Mouse (Mus musculus) embryonic stem cell, embryonic (primary cell): ENCODE measurements around the gene Ddrgk1.

Experiments
- CTCF ChIA-PET, 4 experiments: fragments of 300-600 bp in 2 of 4; fragments of 350-600 bp in 2 of 4; sonication (Branson Sonifier 250); formaldehyde crosslinking; loops; one replicate each; lab custom pipeline; 2022; ENCODE audit warnings: inconsistent platforms in 2 of 4; lab: Charles Lee
- POLR2A ChIA-PET, 4 experiments: fragments of 300-600 bp in 2 of 4; fragments of 350-600 bp in 2 of 4; sonication (Branson Sonifier 250); formaldehyde crosslinking; loops; one replicate each; lab custom pipeline; 2022; ENCODE audit warnings: antibody characterized with exemption in 4 of 4, inconsistent platforms in 1 of 4; lab: Charles Lee

The Ddrgk1 gene

DNA sequence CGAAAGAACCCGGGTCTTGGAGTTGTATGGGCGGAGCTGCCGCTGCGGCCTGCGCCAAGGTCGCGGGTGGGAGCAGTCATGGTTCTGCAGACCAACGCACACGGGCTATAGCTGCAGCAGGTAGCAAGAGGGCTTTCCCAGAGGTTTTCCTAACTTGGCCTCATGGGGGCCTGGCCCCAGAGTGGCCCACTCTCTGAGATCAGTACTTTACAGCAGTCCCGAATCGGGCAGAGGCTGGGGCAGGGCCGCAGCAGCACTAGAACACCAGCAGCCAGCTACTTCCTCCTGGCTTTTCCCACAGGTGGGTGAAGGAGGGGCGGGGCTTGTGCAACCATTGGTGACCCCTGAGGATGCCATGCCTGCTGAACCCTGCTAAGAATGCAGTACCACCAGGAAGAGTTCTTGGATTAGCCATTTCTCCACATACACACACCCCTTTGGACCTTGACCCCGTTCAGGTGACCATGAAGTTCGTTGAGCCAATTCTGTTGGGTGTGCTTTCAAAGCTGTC lies 26.3 kb downstream of the Ddrgk1 start:
- ChIA-PET POLR2A (interaction anchor here in 3 of 4 experiments (0.8 to 6.8 kb wide), 24 partner anchors 8 to 364 kb away, joined by 3 to 30 read pairs (median 4); partner anchors contain the start of genes Ddrgk1 (in 3 of the 3), Itpa (in 3 of the 3), Mrps26 (in 2 of the 3) and Nop56 (in 2 of the 3)), CTCF (interaction anchor here in 3 of 4 experiments (0.5 to 1.4 kb wide), 8 partner anchors 8 to 347 kb away, joined by 3 to 6 read pairs (median 3); partner anchors contain the start of genes Ddrgk1 (in 1 of the 3) and Itpa (in 1 of the 3))

DNA sequence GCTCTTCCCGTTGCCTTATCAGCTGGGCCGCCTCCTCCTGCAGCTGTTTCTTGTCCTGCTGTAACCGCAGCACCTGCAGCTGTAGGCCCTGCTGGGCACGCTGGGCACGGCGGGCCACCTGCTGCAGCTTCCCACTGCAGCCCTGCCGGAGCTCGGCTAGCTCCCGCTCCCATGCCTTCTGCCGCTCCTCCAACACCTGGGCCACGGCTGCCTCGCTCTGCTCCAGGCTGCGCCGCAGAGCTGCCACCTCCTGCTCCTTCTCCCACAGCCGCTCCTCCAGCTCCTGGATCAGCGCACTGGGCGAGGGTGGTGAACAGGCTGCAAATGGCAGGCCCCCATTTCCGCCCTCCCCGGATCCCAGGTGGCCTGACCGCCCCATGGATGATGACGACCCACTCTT lies 28.6 kb downstream of the Ddrgk1 start:
- POLR2A ChIA-PET, result interaction anchor here (0.7 to 6.8 kb wide), 17 partner anchors 10 to 551 kb away, joined by 3 to 34 read pairs (median 4); partner anchors contain the start of genes Ddrgk1 (in 3 of the 4), Itpa (in 2 of the 4), Cdc25b (in 1 of the 4) and Nop56 (in 1 of the 4)
- CTCF ChIA-PET, result interaction anchor here in 1 of 4 experiments (0.7 to 2.0 kb wide), 3 partner anchors 9 to 133 kb away, joined by 3 to 5 read pairs (median 4); no protein-coding TSS in a partner anchor

DNA sequence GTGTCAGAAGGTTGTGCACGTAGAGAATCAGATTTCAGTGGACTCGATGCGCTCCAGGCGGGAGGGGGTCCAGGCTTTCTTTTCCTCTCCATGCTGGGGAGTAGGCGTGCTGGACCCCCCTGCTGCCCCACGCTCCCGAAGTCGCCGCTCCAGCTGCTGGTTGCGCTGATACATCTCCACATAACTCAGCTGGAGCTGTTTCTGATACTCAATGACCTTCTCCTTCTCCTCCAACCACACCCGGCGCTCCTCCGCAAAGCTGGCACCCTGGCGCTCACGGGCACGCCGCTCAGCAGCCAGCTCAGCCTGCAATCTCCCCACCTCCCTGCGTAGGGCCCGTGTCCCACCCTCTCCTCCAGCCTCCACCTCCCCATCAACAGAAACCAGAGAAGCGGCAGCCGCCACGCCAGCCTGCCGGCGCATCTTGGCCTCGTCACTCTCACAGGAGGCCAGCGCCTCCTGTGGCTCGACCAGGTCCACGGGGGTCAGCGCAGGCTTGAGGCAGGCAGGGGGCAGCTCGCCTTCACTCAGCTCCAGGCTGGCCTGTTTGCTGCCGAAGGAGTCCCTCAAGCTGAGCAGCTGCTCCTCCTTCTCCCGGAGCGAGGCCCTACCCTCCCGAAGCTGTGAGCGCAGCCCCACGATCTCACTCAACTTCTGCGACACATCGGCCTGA lies 29.6 kb downstream of the Ddrgk1 start:
- ChIA-PET POLR2A (interaction anchor here (0.6 to 6.8 kb wide), 15 partner anchors 11 to 552 kb away, joined by 3 to 34 read pairs (median 4); partner anchors contain the start of genes Ddrgk1 (in 3 of the 4), Itpa (in 2 of the 4), Cdc25b (in 1 of the 4) and Nop56 (in 1 of the 4)), CTCF (interaction anchor here in 1 of 4 experiments (0.7 to 2.0 kb wide), 3 partner anchors 32 to 134 kb away, joined by 4 to 5 read pairs (median 4); no protein-coding TSS in a partner anchor)

DNA sequence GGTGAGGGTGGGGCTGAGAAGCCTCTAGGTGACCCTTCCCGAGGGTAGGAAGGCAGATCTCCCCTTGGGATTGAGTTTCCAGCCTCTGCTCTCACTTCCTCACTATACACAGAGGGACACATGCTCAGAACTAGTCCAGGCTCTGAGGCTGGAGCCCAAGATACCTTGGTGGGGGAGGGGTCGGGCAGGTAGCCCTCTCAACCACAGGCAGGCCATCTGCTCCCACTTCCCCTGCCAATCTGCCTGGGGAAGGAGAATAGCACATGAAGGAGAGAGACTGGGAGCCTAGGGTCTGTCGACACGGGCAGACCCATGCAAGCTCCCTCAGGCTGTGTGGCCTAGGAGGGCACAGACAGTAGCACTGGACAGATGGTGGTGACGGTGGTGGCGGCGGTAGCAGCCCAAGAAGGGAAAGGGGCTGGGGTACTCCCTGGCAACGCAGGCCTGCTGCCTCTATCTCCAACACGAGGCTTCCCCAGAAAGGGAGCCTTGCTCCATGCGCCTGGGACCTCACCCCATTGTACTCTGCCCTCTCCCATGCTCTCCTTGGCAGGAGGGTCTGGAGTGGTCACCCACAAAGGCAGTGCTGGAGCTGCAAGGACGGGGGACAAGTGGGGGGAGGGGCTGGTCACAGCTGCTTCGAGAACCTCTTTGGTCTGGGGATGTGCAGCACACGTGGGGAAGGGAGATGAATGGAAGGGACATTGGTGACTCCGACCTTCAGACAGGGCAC lies 30.3 kb downstream of the Ddrgk1 start:
- ChIA-PET POLR2A (interaction anchor here (0.6 to 6.8 kb wide), 14 partner anchors 12 to 314 kb away, joined by 3 to 34 read pairs (median 4); partner anchors contain the start of genes Ddrgk1 (in 3 of the 4), Itpa (in 2 of the 4) and Slc4a11 (in 2 of the 4)), CTCF (interaction anchor here in 1 of 4 experiments (2.0 kb wide), 1 partner anchor 32 kb away, joined by 5 read pairs; no protein-coding TSS in a partner anchor)

GRCm38 (mm10) chr2:130632887-130633675 lies 31.4 kb downstream of the Ddrgk1 start:
- CTCF ChIA-PET, result no interaction called here
- POLR2A ChIA-PET, result interaction anchor here in 3 of 4 experiments (0.6 to 6.8 kb wide), 13 partner anchors 9 to 315 kb away, joined by 3 to 34 read pairs (median 4); partner anchors contain the start of genes Ddrgk1 (in 3 of the 3), Slc4a11 (in 2 of the 3), Itpa (in 1 of the 3) and Lzts3 (in 1 of the 3)

- POLR2A ChIA-PET, result interaction anchor here in 3 of 4 experiments (0.9 to 6.8 kb wide), 9 partner anchors 10 to 73 kb away, joined by 3 to 34 read pairs (median 4); partner anchors contain the start of genes Ddrgk1 (in 2 of the 3), Itpa (in 1 of the 3), Lzts3 (in 1 of the 3) and Slc4a11 (in 1 of the 3)
- CTCF ChIA-PET, result no interaction called here
Measured at GRCm38 (mm10) chr2:130632416-130632815, 32.0 kb downstream of the Ddrgk1 start.

DNA sequence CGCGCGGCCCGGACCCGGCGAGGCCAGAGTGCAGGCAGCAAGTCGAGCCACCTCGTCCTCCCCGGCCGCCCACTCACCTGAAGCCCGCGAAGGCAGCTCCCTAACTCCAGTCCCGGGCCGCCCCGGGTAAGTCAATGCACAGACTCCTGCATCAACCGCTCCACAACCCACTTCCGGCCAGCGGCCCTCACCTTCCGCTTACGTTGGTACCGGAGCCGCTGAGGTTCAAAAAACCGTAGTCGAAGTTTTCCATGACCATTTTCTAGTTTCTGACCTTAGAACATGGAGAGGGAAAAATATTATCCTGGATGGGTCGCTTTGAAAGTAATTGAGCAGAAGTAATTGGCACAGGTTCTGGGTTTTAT lies 34.6 kb downstream of the Ddrgk1 start, which contains the start of the genes Fastkd5 and Ubox5:
Gene Fastkd5, minus strand, starts transcription at position 189 of the 365 bp plus-strand sequence.
Gene Ubox5, minus strand, starts transcription at position 200 of the 365 bp plus-strand sequence.
- CTCF ChIA-PET, result interaction anchor here in 1 of 4 experiments (1.8 kb wide), 1 partner anchor 66 kb away, joined by 4 read pairs; the partner anchor contains the start of gene Mrps26
- POLR2A ChIA-PET, result interaction anchor here in 3 of 4 experiments (0.6 to 1.5 kb wide), 7 partner anchors 9 to 206 kb away, joined by 3 to 6 read pairs (median 4); partner anchors contain the start of genes Ddrgk1 (in 2 of the 3), Pced1a (in 1 of the 3) and Vps16 (in 1 of the 3)

- POLR2A ChIA-PET, result interaction anchor here in 3 of 4 experiments (0.6 to 1.5 kb wide), 7 partner anchors 9 to 205 kb away, joined by 3 to 6 read pairs (median 4); partner anchors contain the start of genes Ddrgk1 (in 2 of the 3), Pced1a (in 1 of the 3) and Vps16 (in 1 of the 3)
- CTCF ChIA-PET, result interaction anchor here in 2 of 4 experiments (1.0 to 2.0 kb wide), 3 partner anchors 16 to 87 kb away, joined by 3 to 10 read pairs (median 4); partner anchors contain the start of gene Mrps26 (in 1 of the 2)
Measured at GRCm38 (mm10) chr2:130629080-130629838, 35.2 kb downstream of the Ddrgk1 start.

- CTCF ChIA-PET, result interaction anchor here (0.6 to 2.0 kb wide), 12 partner anchors 10 to 1549 kb away, joined by 3 to 12 read pairs (median 4); partner anchors contain the start of genes Lzts3 (in 1 of the 4) and Mrps26 (in 1 of the 4)
- POLR2A ChIA-PET, result interaction anchor here in 2 of 4 experiments (0.7 to 1.2 kb wide), 3 partner anchors 9 to 1507 kb away, joined by 4 read pairs; no protein-coding TSS in a partner anchor
Measured at GRCm38 (mm10) chr2:130628424-130628823, 36.0 kb downstream of the Ddrgk1 start.

DNA sequence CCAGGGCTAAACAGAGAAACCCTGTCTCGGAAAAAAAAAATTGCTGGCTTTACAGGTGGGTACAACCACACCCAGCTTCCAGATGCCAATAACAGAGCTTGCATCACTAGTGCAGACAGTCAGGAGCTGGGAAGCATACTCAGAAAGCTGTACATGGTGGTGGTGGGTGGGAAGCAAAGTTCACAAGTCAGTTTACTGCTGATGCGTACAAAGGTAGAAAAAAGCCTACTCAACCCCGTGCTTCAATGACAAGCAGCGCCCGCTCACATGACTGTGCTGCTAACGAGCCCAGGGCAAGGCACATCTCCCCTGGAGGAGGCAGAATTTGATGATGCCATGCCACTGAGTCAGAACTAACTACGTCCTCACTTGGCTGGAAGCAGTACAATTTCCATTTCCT lies 45.5 kb downstream of the Ddrgk1 start:
- ChIA-PET POLR2A (no interaction called here), CTCF (interaction anchor here in 1 of 4 experiments (0.7 kb wide), 1 partner anchor 125 kb away, joined by 4 read pairs; no protein-coding TSS in a partner anchor)

DNA sequence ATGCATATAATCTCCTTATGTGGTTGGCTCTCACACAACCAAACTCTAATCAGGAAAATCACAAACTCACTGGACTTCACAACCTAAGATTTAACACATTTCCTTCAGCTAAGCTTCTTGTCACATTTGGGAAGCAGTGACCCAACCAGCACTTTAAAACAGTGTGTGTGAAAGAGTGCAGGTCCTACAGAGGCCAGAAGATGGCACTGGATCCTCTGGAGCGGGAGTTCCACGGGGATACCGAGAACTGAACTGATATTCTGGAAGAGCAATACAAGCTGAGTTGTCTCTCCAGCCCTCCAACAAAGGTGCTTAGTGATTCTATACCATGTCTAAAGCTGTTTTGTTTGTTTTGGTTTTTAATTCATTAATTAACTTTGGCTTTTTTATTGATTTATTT lies 51.4 kb downstream of the Ddrgk1 start:
- POLR2A ChIA-PET, result interaction anchor here in 2 of 4 experiments (0.6 to 2.1 kb wide), 9 partner anchors 8 to 84 kb away, joined by 3 to 8 read pairs (median 4); partner anchors contain the start of genes Slc4a11 (in 2 of the 2), Ddrgk1 (in 1 of the 2) and Lzts3 (in 1 of the 2)
- CTCF ChIA-PET, result interaction anchor here (0.5 to 1.7 kb wide), 21 partner anchors 8 to 583 kb away, joined by 3 to 10 read pairs (median 3); partner anchors contain the start of genes Ddrgk1 (in 1 of the 4), Itpa (in 1 of the 4) and Lzts3 (in 1 of the 4)
